Mouse (Mus musculus): Measurements from ENCODE around the gene Fah. TPM values are rescaled to one million over a fixed set of nuclear protein-coding genes. Genes with fewer than 3 reads are reported as not detected.

The Fah gene
- polyA plus RNA-seq, 1 experiment from 2014 or later = 10.7 TPM

DNA sequence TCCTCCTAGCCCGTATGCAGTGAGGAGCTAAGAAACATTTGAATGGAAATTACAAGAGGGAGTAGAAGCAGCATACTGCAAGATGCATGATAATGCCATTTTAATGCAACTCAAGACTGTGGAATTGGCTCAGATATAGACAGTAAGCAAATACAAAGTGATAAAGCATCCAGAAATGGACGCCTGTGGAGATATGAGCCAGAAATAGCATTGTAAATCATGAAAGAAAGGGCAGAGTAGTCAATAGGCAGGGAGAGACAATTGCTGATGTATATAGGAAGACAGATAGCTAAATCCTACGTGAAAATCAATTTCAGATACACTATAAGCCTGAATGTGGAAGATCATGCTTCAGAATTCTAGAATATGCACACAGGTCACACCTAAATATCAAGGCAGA lies 51.2 kb downstream of the Fah start:
- no peaks in the 10 kb centered on the region for H3K9me3 ChIP-seq (ENCODE audit: control insufficient read depth, low read length)
- peak; percentile 54; the same call in 1 of the 2 replicates for ATAC-seq (ENCODE audit: low read depth)
- 45% methylated on average over 3 of the region's 3 CpGs for WGBS
- no peak overlapping the region for H3K4me3 ChIP-seq (ENCODE audit: low read depth, low read length)
- H3K27me3 ChIP-seq (ENCODE audit: control insufficient read depth, insufficient read depth, low read length) = no peaks in the 10 kb centered on the region
- H3K4me2 ChIP-seq (ENCODE audit: low read depth, low read length) = no peak overlapping the region
- H3K36me3 ChIP-seq (ENCODE audit: control insufficient read depth, insufficient read depth, low read length) = no peaks in the 10 kb centered on the region
- no peak overlapping the region for H3K9ac ChIP-seq (replicated peaks; ENCODE audit: low read depth, low read length)
- no peaks in the 10 kb centered on the region for H3K4me1 ChIP-seq (ENCODE audit: control insufficient read depth, insufficient read depth, low read length)
- H3K27ac ChIP-seq (ENCODE audit: low read depth, low read length) = no peak overlapping the region

DNA sequence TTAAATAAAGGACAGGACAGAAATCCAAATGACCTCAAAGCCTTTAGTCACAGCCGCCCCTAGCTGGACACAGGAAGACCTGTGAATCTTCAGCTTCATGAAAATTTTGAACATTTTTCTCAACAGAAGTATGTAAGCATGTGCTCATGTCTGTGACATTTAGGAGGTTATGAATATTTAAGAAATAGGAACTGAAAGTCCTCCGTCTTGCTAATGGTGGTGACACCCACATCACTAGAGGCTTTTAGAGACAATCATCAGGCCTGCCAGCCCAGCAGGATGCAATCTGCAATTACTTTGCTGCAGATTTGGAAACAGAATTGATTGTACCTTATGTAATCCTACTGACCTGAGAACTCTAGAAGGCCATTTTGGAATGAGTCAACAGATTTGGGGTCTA lies 55.0 kb downstream of the Fah start:
- H3K27me3 ChIP-seq (ENCODE audit: control insufficient read depth, insufficient read depth, low read length) = no peaks in the 10 kb centered on the region
- WGBS = 82% methylated on average over 2 of the region's 2 CpGs
- no peak overlapping the region for H3K9ac ChIP-seq (replicated peaks; ENCODE audit: low read depth, low read length)
- no peaks in the 10 kb centered on the region for H3K4me1 ChIP-seq (ENCODE audit: control insufficient read depth, insufficient read depth, low read length)
- no peak for ATAC-seq (ENCODE audit: low read depth)
- H3K36me3 ChIP-seq (ENCODE audit: control insufficient read depth, insufficient read depth, low read length) = no peaks in the 10 kb centered on the region
- no peaks in the 10 kb centered on the region for H3K9me3 ChIP-seq (ENCODE audit: control insufficient read depth, low read length)
- no peak overlapping the region for H3K4me2 ChIP-seq (ENCODE audit: low read depth, low read length)
- no peak overlapping the region for H3K27ac ChIP-seq (ENCODE audit: low read depth, low read length)
- no peak overlapping the region for H3K4me3 ChIP-seq (ENCODE audit: low read depth, low read length)

DNA sequence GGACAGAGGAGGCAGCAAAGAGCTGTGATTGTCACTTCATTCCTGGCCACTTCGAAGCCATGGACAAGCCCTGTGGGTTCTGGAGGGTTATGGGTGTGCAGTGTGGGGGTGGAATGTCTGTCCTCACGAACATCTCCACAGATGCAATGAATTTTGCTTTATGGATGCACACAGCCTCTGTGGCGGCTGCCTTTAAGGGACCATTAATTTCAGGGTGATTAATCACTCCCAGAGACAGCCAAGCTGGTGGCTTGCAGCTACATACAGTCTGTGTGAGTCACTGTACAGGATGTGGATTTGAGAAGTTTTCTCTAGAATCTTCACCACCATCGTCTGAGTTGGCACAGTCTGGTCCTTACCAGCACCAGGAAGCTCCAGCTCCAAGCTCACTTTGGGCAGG lies 59.9 kb downstream of the Fah start:
- no peaks in the 10 kb centered on the region for H3K9me3 ChIP-seq (ENCODE audit: control insufficient read depth, low read length)
- no peak overlapping the region for H3K4me3 ChIP-seq (ENCODE audit: low read depth, low read length)
- no peak overlapping the region for H3K27ac ChIP-seq (ENCODE audit: low read depth, low read length)
- no peaks in the 10 kb centered on the region for H3K27me3 ChIP-seq (ENCODE audit: control insufficient read depth, insufficient read depth, low read length)
- no peaks in the 10 kb centered on the region for H3K36me3 ChIP-seq (ENCODE audit: control insufficient read depth, insufficient read depth, low read length)
- 45% methylated on average over 4 of the region's 4 CpGs for WGBS
- ATAC-seq (ENCODE audit: low read depth) = peak; percentile 88
- H3K4me1 ChIP-seq (ENCODE audit: control insufficient read depth, insufficient read depth, low read length) = no peaks in the 10 kb centered on the region
- no peak overlapping the region for H3K4me2 ChIP-seq (ENCODE audit: low read depth, low read length)
- H3K9ac ChIP-seq (replicated peaks; ENCODE audit: low read depth, low read length) = no peak overlapping the region

DNA sequence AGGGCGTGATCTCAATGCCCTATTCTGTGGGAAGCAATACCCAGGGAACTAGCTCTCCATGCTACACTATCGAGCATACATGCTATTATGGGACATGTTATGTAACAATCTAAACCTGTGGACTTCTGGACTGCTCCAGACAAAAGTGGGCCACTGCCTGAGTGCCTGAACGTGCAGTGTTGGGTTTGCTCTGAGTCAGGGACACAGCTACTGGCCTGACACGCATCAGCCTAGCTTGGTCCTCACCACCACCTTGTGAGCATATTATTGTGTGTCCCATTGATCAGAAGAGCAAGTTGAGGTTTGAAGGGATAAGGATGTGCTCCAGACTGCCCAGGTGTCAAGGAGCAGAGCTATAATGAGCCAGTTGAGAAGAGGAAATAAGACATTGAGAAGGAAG lies 61.6 kb downstream of the Fah start:
- Histone ChIP-seq H3K36me3 (ENCODE audit: control insufficient read depth, insufficient read depth, low read length) (no peaks in the 10 kb centered on the region), H3K4me1 (ENCODE audit: control insufficient read depth, insufficient read depth, low read length) (no peaks in the 10 kb centered on the region), H3K27ac (ENCODE audit: low read depth, low read length) (no peak overlapping the region), H3K9me3 (ENCODE audit: control insufficient read depth, low read length) (no peaks in the 10 kb centered on the region), H3K4me2 (ENCODE audit: low read depth, low read length) (no peak overlapping the region), H3K27me3 (ENCODE audit: control insufficient read depth, insufficient read depth, low read length) (no peaks in the 10 kb centered on the region), H3K9ac (replicated peaks; ENCODE audit: low read depth, low read length) (no peak overlapping the region), H3K4me3 (ENCODE audit: low read depth, low read length) (no peak overlapping the region)
- WGBS = 93% methylated on average over 4 of the region's 4 CpGs
- no peak for ATAC-seq (ENCODE audit: low read depth)

Other genes starting within 250 kb of the Fah start
- gene Arnt2, start 196.5 kb downstream of the Fah start, polyA plus RNA-seq (2014; fragmentation: Nextera tagmentation; extraction: Ambion mirVana) = 71.5 and 83.8 TPM in 2 replicates
- gene Gm2115, start 77.8 kb downstream of the Fah start, polyA plus RNA-seq (2014; fragmentation: Nextera tagmentation; extraction: Ambion mirVana) = 3.9 and 5.9 TPM in 2 replicates
- 228 and 239 TPM in 2 replicates for gene Zfand6, start 83.2 kb upstream of the Fah start, polyA plus RNA-seq (2014; fragmentation: Nextera tagmentation; extraction: Ambion mirVana)
- gene Olfr291, start 246.8 kb upstream of the Fah start, polyA plus RNA-seq (2014; fragmentation: Nextera tagmentation; extraction: Ambion mirVana) = not detected in 2 replicates